Mouse (Mus musculus): ENCODE measurements around the gene Khdc3.
"Not testable (repeated sequence)": the region's sequence is repeated elsewhere in the genome, so short reads cannot be mapped to it uniquely, and the experiment has no call there.

DNA sequence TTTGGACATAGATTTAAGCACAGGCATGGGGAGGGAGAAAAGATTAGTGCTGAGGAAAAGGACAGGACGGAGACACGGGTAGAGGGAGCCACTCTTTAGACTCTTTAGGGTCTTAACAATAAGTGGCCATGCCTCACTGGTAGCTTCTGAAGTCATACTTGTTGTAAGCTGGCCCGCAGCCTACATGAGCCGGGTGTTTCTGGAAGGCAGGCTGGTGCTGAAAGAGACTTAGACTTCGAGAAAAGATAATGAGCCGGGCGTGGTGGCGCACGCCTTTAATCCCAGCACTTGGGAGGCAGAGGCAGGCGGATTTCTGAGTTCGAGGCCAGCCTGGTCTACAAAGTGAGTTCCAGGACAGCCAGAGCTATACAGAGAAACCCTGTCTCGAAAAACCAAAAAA is 22.3 kb upstream of the Khdc3 start:
- TF ChIP-seq CTCF, EP300 (IDR thresholded peaks at IDR 0.05): not testable (repeated sequence)
